Mouse (Mus musculus) bone marrow, adult 2 months (tissue): ENCODE data around the gene Srp68. TPM values are rescaled to one million over a fixed set of nuclear protein-coding genes. Genes with fewer than 3 reads are reported as not detected.

ENCODE experiments used
- H3K27ac ChIP-seq: fragments of 200-500 bp; 2 replicates; pipeline ENCODE4 v1.5.1; 2012; ENCODE audit warnings: low read depth, mild to moderate bottlenecking, control low read depth, inconsistent platforms, low read length; ENCODE audit not compliant: control insufficient read depth, poor library complexity, insufficient read depth
- H3K4me1 ChIP-seq: fragments of 200-500 bp; 2 replicates; pipeline ENCODE4 v1.6.1; 2011; ENCODE audit warnings: low read length; ENCODE audit not compliant: control insufficient read depth, insufficient read depth
- H3K4me3 ChIP-seq: fragments of 200-500 bp; replicated peaks from 2 replicates; pipeline ENCODE3; 2011; ENCODE audit warnings: mild to moderate bottlenecking, low read depth, low read length, control low read depth; ENCODE audit not compliant: control insufficient read depth
- CTCF ChIP-seq: fragments of 200-500 bp; IDR thresholded peaks from 2 replicates; pipeline ENCODE4 v1.5.1; 2011; ENCODE audit warnings: low read length, control low read depth; ENCODE audit not compliant: control insufficient read depth, insufficient read depth
- POLR2A ChIP-seq: fragments of 200-500 bp; IDR thresholded peaks from 2 replicates; pipeline ENCODE4 v1.6.1; 2011; ENCODE audit warnings: low read depth, mild to moderate bottlenecking, control low read depth, low read length, borderline replicate concordance; ENCODE audit not compliant: control insufficient read depth
- WGBS: fragments of 180-500 bp; shearing (Covaris S2); methylation state at CpG from one replicate; pipeline ENCODE4 v1.1.7; 2018; 5-methylcytosine and 5-hydroxymethylcytosine counted together
- polyA plus RNA-seq: library from polyadenylated mRNA; stranded (reverse); fragments of >200 nt; gene quantifications from 2 replicates; pipeline ENCODE4 v1.2.4, GENCODE M21; 2011; ENCODE audit warnings: low replicate concordance; ENCODE audit not compliant: missing spikeins, insufficient read depth, insufficient read length

Srp68 gene
- 23.8 and 44.5 TPM in 2 replicates for polyA plus RNA-seq

DNA sequence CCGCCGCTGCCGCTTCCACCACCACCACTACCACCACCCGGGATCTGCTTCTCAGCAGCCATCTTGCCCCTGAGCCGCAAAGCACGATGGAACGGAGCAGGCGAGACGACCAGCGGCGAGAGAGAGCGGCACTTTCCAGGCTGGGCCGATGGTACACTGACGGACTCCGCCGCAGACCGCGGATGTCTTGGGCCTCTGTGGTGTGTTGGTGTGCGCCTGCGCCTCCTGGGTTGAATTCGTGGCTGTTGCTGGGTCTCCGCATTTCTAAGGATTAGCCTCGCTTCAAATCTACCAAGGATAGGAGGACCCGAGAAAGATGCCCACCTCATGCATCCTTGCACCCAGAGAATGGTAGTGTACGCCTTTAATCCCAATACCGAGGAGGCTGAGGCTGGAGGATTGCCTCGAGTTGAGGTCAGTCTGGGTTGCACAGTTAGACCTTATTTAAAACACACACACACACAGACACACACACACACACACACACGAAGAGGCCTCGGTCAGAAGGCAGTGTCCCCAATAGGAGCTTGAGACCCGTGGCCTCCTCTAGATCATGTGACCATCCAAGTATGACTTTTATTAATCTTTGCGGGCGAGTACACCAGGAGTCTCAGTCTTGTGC is at the start of gene Srp68:
Gene Srp68 (minus strand): TSS at position 173 of the 622 bp plus-strand sequence.
- Histone ChIP-seq H3K4me1 (peaks cover 4% of the 10 kb centered on the region), H3K4me3 (peak within 1 kb of the TSS; percentile 73), H3K27ac (peak within 1 kb of the TSS; percentile 22)
- peak; percentile 97 for TF ChIP-seq POLR2A
- 0 out of 2 replicates have a peak, but pooled peaks have one; percentile 16 for TF ChIP-seq CTCF
- under 1% methylated on average over 32 of the region's 32 CpGs for WGBS

DNA sequence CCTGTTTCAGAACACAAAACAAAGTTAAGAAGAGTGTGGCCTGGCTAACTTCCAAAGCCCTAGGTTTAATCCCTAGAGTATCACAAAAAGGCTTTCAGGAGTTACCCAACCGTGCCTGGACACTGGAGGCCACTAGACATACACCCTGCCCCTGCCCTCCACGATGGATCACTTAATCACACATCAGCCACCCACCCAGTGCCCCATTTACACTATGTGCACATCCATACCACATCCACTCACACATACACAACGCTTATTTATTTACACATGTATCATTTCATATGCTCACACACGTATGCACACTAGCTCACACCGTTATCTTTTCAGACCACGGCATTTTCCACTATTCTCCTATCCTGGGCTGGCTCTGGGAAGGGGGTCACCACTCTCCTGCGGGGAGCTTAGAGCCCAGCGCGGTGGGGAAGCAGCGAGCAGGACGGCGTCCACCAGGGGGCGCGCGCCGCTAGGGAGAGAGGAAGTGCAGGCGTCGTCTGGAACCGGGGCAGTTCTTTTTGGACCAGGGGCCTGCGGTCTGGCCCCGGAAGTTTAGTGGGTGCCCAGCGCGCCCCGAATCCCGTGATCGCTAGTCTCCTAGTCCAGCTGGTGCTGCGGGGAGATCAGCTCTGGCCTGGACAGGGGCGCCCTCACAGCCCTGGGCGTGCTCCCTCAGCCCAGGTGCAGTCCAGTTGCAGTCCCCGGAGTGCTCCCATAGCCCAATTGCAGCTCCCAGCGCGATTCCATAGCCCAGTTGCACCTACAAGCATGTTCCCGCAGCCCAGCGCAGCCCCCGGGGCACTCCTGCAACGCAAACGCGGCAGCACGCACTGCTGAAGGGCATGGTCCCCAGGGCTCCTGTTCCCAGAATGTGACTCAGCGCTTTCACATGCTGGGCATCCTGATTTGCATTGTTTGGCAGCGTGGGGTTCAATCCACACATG is 45.0 kb upstream of the Srp68 start:
- 1% methylated on average over 41 of the region's 41 CpGs for WGBS
- Histone ChIP-seq H3K4me3 (peak overlapping the region; percentile 30), H3K4me1 (peaks cover 4% of the 10 kb centered on the region), H3K27ac (no peak overlapping the region)
- no peak for TF ChIP-seq POLR2A
- TF ChIP-seq CTCF, result peak; percentile 94

DNA sequence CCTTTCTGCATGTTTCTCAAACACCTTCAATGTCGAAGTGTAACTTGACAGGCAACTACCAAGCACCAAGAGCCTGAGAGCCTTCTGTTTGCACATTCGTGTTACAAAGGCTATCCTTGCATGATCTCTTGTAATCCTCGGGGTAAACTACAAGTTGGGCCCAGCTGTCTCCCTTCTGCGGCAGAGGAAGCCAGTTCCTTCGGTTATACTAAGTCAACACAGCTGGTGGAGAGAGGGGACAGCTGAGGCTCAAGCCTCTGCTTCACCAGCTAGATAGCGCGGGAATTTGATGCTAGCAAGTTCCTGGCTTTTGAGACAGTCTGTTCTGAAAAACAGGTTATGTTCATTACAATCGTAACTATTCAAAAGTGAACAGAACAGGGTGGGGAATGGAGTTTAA is 38.3 kb upstream of the Srp68 start:
- TF ChIP-seq POLR2A (no peak), CTCF (no peak)
- 70% methylated on average over 8 of the region's 8 CpGs for whole genome bisulfite sequencing
- Histone ChIP-seq H3K4me3 (no peak overlapping the region), H3K27ac (no peak overlapping the region), H3K4me1 (no peaks in the 10 kb centered on the region; the same call in 1 of the 2 replicates)

DNA sequence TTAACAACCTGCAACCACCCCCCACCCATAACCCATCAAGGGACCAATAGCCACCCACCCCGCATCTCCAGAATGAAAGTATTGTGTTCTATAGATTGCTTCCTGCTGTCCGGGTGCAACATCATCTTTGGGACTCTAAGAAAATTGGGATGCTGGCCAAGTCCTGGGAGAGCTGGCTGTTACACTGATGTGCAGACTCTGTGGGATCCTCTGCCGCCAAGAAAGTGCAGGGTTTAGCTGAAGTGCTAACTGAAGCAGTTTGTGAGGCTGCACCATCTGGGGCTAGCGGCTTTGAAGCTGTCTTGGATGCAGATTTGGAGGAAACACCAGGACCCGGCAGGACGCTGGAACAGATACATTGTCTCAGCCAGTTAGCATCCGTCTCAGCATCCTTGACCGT is 37.2 kb upstream of the Srp68 start:
- no peak overlapping the region for H3K4me3 ChIP-seq

DNA sequence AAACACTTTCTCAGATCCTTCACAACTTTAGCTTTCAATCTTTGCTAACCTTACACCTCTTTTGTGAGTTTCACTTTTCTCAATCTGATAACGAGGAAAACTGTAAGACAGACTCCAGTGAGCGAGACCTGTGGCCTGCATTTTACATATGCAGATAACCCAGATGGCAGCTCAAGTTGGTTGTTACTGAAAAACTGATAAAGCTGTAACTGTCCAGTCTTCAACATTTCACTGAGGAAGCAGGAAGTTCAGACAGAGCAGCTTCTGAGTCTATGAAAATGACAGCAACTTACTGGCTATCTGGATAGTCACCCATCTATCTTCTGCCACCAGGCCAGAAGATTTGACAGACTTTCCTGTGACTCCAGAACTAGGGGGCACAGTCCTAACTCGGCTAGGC is 35.6 kb upstream of the Srp68 start:
- TF ChIP-seq CTCF, result no peak
- no peak for TF ChIP-seq POLR2A
- Histone ChIP-seq H3K4me3 (no peak overlapping the region), H3K27ac (peak overlapping the region; percentile 60), H3K4me1 (no peaks in the 10 kb centered on the region; the same call in none of the 2 replicates)
- WGBS, result 40% methylated on average over 3 of the region's 3 CpGs

More for the DNA sequence above, 37.2 kb upstream of the Srp68 start:
- H3K4me1 ChIP-seq, result no peaks in the 10 kb centered on the region; the same call in 1 of the 2 replicates
- no peak for TF ChIP-seq CTCF
- no peak for TF ChIP-seq POLR2A
- WGBS, result 85% methylated on average over 8 of the region's 8 CpGs
- H3K27ac ChIP-seq, result no peak overlapping the region

DNA sequence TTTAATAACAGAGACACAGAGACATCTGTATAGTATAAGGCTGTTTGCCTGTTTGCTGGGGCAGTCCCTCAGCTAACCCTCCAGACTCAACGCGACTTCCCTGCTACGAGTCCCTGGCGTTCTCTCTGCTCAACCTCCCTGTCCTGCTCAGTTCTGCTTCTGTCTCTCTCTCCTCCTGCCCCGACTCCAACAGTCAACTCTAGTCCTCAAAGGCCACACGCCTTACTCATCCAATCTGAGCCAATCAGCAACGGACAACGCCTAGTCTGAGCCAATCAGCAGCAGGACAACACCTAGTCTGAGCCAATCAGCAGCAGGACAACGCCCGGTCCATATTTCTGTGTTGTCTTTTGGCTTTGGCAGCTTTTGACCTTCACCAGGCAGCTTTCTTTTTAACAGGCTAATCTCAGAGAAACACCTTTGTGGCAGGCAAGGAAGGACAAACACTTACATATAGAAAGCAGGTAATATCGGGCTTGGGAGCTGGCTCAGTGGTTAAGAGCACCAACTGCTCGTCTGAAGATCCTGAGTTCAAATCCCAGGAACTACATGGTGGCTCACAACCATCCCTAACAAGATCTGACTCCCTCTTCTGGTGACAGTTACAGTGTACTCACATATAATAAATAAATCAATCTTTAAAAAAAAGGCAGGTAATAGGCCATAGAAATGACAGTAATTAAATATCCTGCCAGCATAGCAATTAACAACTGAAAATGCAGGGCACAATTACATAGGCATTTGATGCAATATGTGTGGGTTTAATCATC is 33.9 kb upstream of the Srp68 start:
- WGBS, result 73% methylated on average over 12 of the region's 12 CpGs
- TF ChIP-seq CTCF (no peak), POLR2A (no peak)
- peak overlapping the region; percentile 18; the same call in 1 of the 2 replicates for H3K27ac ChIP-seq
- no peaks in the 10 kb centered on the region; the same call in none of the 2 replicates for H3K4me1 ChIP-seq
- no peak overlapping the region for H3K4me3 ChIP-seq

DNA sequence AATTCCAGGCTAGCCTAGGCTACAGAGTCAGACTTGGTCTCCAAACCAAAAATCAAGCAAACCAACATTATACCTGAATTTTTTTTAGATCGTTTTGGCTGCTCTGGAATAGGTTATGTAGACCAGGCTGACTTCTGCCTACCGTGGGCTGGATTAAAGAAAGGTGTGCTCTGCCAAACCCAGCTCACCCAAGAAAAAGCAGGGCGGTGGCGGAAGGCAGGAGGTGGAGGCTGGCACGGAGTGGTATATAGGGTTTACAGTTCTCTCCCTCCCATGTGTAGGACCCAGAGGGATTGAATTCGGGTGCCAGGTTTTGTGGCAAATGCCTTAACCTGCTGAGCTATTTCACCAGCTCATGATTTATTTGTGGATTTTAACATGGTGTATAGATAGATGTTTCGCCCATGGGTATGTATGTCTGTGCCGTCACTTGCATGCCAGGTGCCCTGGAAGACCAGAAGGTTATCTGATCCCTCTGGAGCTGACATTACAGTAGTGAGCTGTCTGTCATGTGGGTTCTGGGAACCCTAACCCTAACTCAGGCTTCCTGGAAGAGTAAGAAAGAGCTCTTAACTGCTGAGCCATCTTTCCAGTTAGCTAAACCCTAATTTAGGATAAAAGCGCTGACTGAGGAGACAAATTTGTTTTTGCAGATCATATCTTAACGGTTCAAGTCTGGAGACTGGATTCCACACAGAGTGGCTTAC is 33.2 kb upstream of the Srp68 start, which contains the start of gene Exoc7:
Gene Exoc7 (minus strand): TSS at position 215 of the 707 bp plus-strand sequence.
- H3K4me1 ChIP-seq, result no peaks in the 10 kb centered on the region; the same call in none of the 2 replicates
- peak within 1 kb of the TSS; percentile 18; the same call in 1 of the 2 replicates for H3K27ac ChIP-seq
- H3K4me3 ChIP-seq, result peak within 1 kb of the TSS; percentile 94
- 76% methylated on average over 10 of the region's 10 CpGs for WGBS
- TF ChIP-seq POLR2A (no peak), CTCF (no peak)
